Mouse (Mus musculus) right cerebral cortex, postnatal 10 days (tissue): Measurements from ENCODE around the gene Rtkn.

Source experiments
- DNase-seq, 2 experiments: peaks; one replicate each; pipeline ENCODE4 v3.0.0; 2021; ENCODE audit warnings: low spot score in 2 of 2

Rtkn gene

GRCm38 (mm10) chr6:83116373-83117164 is 18.7 kb upstream of the Rtkn start:
- DNase-seq: peak in 1 of 2 experiments; percentile 34

GRCm38 (mm10) chr6:83117165-83117438 is 18.2 kb upstream of the Rtkn start:
- peak in 1 of 2 experiments; percentile 35 for DNase-seq

- DNase-seq: no peak
Measured at GRCm38 (mm10) chr6:83117616-83118015, 17.6 kb upstream of the Rtkn start.

- peak in 1 of 2 experiments; percentile 48 for DNase-seq
Measured at GRCm38 (mm10) chr6:83118369-83118768, 16.9 kb upstream of the Rtkn start.

GRCm38 (mm10) chr6:83118825-83119733 is 16.2 kb upstream of the Rtkn start:
- peak in 1 of 2 experiments; percentile 18 for DNase-seq

GRCm38 (mm10) chr6:83119734-83120051 is 15.6 kb upstream of the Rtkn start:
- peak in 1 of 2 experiments; percentile 64 for DNase-seq

GRCm38 (mm10) chr6:83120930-83121862 is 14.1 kb upstream of the Rtkn start, which contains the start of gene Wbp1:
TSS of gene Wbp1 (minus strand) at chr6:83121559.
- DNase-seq: peak; percentile 97 to 100

GRCm38 (mm10) chr6:83121863-83122710 is 13.2 kb upstream of the Rtkn start:
- peak; percentile 57 to 61 for DNase-seq

- peak in 1 of 2 experiments; percentile 25 for DNase-seq
Measured at GRCm38 (mm10) chr6:83122961-83123360, 12.3 kb upstream of the Rtkn start.

- peak; percentile 95 for DNase-seq
Measured at GRCm38 (mm10) chr6:83124851-83125312, 10.4 kb upstream of the Rtkn start.

- DNase-seq: no peak
Measured at GRCm38 (mm10) chr6:83125331-83125730, 9.9 kb upstream of the Rtkn start, which contains the start of gene Ino80b. TSS of gene Ino80b (minus strand) at chr6:83125431.

GRCm38 (mm10) chr6:83127419-83127818 is 7.8 kb upstream of the Rtkn start:
- no peak for DNase-seq

- no peak for DNase-seq
Measured at GRCm38 (mm10) chr6:83131469-83132034, 3.7 kb upstream of the Rtkn start.

- DNase-seq: no peak
Measured at GRCm38 (mm10) chr6:83132176-83132919, 2.9 kb upstream of the Rtkn start.

- DNase-seq: no peak
Measured at GRCm38 (mm10) chr6:83134226-83134625, 1.0 kb upstream of the Rtkn start.

- DNase-seq: no peak
Measured at GRCm38 (mm10) chr6:83135571-83136161, 403 bp downstream of the Rtkn start.

GRCm38 (mm10) chr6:83136291-83136880 is 1.1 kb downstream of the Rtkn start:
- DNase-seq: no peak

GRCm38 (mm10) chr6:83136881-83137575 is 1.8 kb downstream of the Rtkn start:
- peak in 1 of 2 experiments; percentile 47 for DNase-seq
